Mouse (Mus musculus) E14TG2a.4 (cell line): ENCODE measurements around the gene Ero1lb.
"Not testable (repeated sequence)": the region's sequence is repeated elsewhere in the genome, so short reads cannot be mapped to it uniquely, and the experiment has no call there.

Source experiments
- CTCF ChIP-seq: conservative IDR thresholded peaks from 2 replicates; pipeline ENCODE4 v1.5.1; 2014; ENCODE audit warnings: low read length
- NANOG ChIP-seq: IDR thresholded peaks from 2 replicates; pipeline ENCODE4 v1.6.1; 2014; ENCODE audit warnings: borderline replicate concordance, low read length, mixed read lengths
- POU5F1 ChIP-seq: IDR thresholded peaks from 2 replicates; pipeline ENCODE4 v1.6.1; 2014; ENCODE audit warnings: low read length, borderline replicate concordance

GRCm38 (mm10) chr13:12615014-12615413, 49.3 kb downstream of the Ero1lb start:
- TF ChIP-seq CTCF, NANOG, POU5F1: not testable (repeated sequence)
